Mouse (Mus musculus) intestine, embryonic 16.5 days (tissue): ENCODE data around the gene Smarcb1. TPM values are rescaled to one million over a fixed set of nuclear protein-coding genes. Genes with fewer than 3 reads are reported as not detected.
"Not testable (repeated sequence)": the region's sequence is repeated elsewhere in the genome, so short reads cannot be mapped to it uniquely, and the experiment has no call there.

Experiments used
- ATAC-seq: fragments of 200-750 bp; cut with Nextera tagmentation; 2 replicates; pipeline ENCODE4 v1.8.0; 2017; ENCODE audit warnings: moderate TSS enrichment, moderate library complexity
- H3K27ac ChIP-seq: fragments of 300-500 bp; sonication (generic); 2 replicates; pipeline ENCODE4 v1.5.1; 2014; ENCODE audit warnings: mild to moderate bottlenecking, low read length
- H3K27me3 ChIP-seq: fragments of 300-500 bp; sonication (generic); replicated peaks from 2 replicates; pipeline ENCODE4 v1.6.1; 2014; ENCODE audit warnings: low read length, control low read depth, mixed read lengths; ENCODE audit not compliant: control insufficient read depth, insufficient read depth
- H3K36me3 ChIP-seq: fragments of 300-500 bp; sonication (generic); 2 replicates; pipeline ENCODE4 v1.6.1; 2014; ENCODE audit warnings: low read length, control low read depth; ENCODE audit not compliant: control insufficient read depth, insufficient read depth
- H3K4me1 ChIP-seq: fragments of 300-500 bp; sonication (generic); 2 replicates; pipeline ENCODE4 v1.6.1; 2014; ENCODE audit warnings: low read length, control low read depth, mixed read lengths; ENCODE audit not compliant: control insufficient read depth, insufficient read depth
- H3K4me2 ChIP-seq: fragments of 300-500 bp; sonication (generic); 2 replicates; pipeline ENCODE4 v1.6.1; 2014; ENCODE audit warnings: low read depth, low read length, control low read depth
- H3K4me3 ChIP-seq: fragments of 300-500 bp; sonication (generic); 2 replicates; pipeline ENCODE4 v1.5.1; 2014; ENCODE audit warnings: mild to moderate bottlenecking, low read length
- H3K9ac ChIP-seq: fragments of 300-500 bp; sonication (generic); 2 replicates; pipeline ENCODE4 v1.6.1; 2014; ENCODE audit warnings: low read depth, low read length
- H3K9me3 ChIP-seq: fragments of 300-500 bp; sonication (generic); 2 replicates; pipeline ENCODE4 v1.6.1; 2016; ENCODE audit warnings: low read length, control low read depth; ENCODE audit not compliant: control insufficient read depth
- WGBS: fragments of 180-500 bp; shearing (Covaris S2); extraction: QIAGEN DNeasy Blood & Tissue Kit; methylation state at CpG from one replicate; pipeline ENCODE4 v1.1.7; 2014; 5-methylcytosine and 5-hydroxymethylcytosine counted together
- polyA plus RNA-seq: library from polyadenylated mRNA; unstranded; fragments of >200 nt; fragmentation: Nextera tagmentation; extraction: Ambion mirVana; gene quantifications from 2 replicates; pipeline ENCODE4 v1.2.1, GENCODE M21; 2015

The Smarcb1 gene
- polyA plus RNA-seq, 1 experiment from 2014 or later: 171 TPM

GRCm38 (mm10) chr10:75898039-75898564 is 23.3 kb downstream of the Smarcb1 start:
- Histone ChIP-seq H3K4me2 (no peak overlapping the region), H3K9ac (no peak overlapping the region), H3K27ac (no peak overlapping the region), H3K4me3 (no peak overlapping the region), H3K36me3 (peaks cover 25% of the 10 kb centered on the region), H3K27me3 (no peaks in the 10 kb centered on the region), H3K4me1 (peaks cover 5% of the 10 kb centered on the region), H3K9me3 (no peaks in the 10 kb centered on the region)
- no peak for ATAC-seq
- 81% methylated on average over 6 of the region's 6 CpGs for WGBS

GRCm38 (mm10) chr10:75897373-75897772 is 24.0 kb downstream of the Smarcb1 start:
- no peak overlapping the region for H3K9ac ChIP-seq
- no peak for ATAC-seq
- peaks cover 21% of the 10 kb centered on the region for H3K36me3 ChIP-seq
- H3K4me1 ChIP-seq: peaks cover 5% of the 10 kb centered on the region
- 38% methylated on average over 6 of the region's 6 CpGs for WGBS
- no peak overlapping the region for H3K27ac ChIP-seq
- H3K4me2 ChIP-seq: no peak overlapping the region
- H3K27me3 ChIP-seq: no peaks in the 10 kb centered on the region
- H3K4me3 ChIP-seq: no peak overlapping the region
- H3K9me3 ChIP-seq: no peaks in the 10 kb centered on the region

DNA sequence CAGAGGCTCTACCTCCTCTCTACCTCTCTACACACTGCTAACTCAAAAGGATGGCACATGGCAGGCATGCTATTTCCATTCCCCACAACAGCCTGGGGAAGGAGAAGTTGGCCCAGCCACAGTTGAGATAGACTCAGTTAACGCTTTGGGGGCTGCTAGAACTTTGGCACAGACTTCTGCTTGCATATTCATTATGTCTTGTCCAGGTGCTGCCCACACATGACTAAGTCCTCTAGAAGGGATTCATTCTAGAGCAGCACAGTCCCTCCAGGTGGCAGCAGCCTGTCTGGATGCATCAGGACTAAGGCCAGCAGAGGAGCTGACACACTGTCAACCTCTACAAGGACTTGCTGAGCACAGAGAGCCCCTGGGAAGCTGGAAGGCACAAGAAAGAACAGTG is 25.2 kb downstream of the Smarcb1 start:
- 90% methylated on average over 1 of the region's 1 CpGs for WGBS

GRCm38 (mm10) chr10:75895730-75896129 is 25.7 kb downstream of the Smarcb1 start:
- H3K9ac ChIP-seq: no peak overlapping the region
- H3K4me2 ChIP-seq: no peak overlapping the region
- H3K36me3 ChIP-seq: peaks cover 13% of the 10 kb centered on the region
- no peak overlapping the region for H3K4me3 ChIP-seq
- no peaks in the 10 kb centered on the region for H3K27me3 ChIP-seq
- WGBS: 93% methylated on average over 5 of the region's 5 CpGs
- H3K9me3 ChIP-seq: no peaks in the 10 kb centered on the region
- ATAC-seq: no peak
- peaks cover 5% of the 10 kb centered on the region for H3K4me1 ChIP-seq
- H3K27ac ChIP-seq: no peak overlapping the region

More for the DNA sequence above, 25.2 kb downstream of the Smarcb1 start:
- H3K9ac ChIP-seq: no peak overlapping the region
- H3K4me1 ChIP-seq: peaks cover 5% of the 10 kb centered on the region
- H3K4me3 ChIP-seq: no peak overlapping the region
- H3K27me3 ChIP-seq: no peaks in the 10 kb centered on the region
- no peaks in the 10 kb centered on the region for H3K9me3 ChIP-seq
- H3K27ac ChIP-seq: no peak overlapping the region
- H3K4me2 ChIP-seq: no peak overlapping the region
- ATAC-seq: no peak
- H3K36me3 ChIP-seq: peaks cover 14% of the 10 kb centered on the region

DNA sequence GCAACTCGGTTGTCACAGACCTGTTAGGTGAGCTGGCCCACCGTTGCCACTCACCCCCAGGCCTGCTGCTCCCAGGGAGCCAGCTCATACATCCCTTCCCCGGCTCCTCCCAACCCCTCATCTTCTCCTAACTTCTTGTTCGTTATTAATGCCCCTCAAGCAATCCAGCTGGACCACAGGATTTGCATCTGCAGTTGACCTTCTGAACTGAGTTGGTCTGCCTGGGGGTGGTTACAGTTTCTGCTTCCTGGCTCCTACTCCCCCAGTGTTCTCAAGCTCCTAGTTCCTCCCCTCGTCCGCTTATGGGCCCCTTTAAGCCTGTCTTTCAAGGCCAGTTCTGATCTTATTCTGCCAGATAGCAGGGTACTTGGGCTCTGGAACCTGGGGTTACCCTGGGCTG is 26.8 kb downstream of the Smarcb1 start:
- no peak overlapping the region for H3K27ac ChIP-seq
- H3K36me3 ChIP-seq: peaks cover 10% of the 10 kb centered on the region; the same call in 1 of the 2 replicates
- peaks cover 6% of the 10 kb centered on the region for H3K4me1 ChIP-seq
- H3K4me3 ChIP-seq: no peak overlapping the region
- no peak overlapping the region for H3K4me2 ChIP-seq
- H3K9me3 ChIP-seq: no peaks in the 10 kb centered on the region
- no peaks in the 10 kb centered on the region for H3K27me3 ChIP-seq
- H3K9ac ChIP-seq: no peak overlapping the region
- ATAC-seq: no peak
- WGBS: 77% methylated on average over 6 of the region's 6 CpGs

DNA sequence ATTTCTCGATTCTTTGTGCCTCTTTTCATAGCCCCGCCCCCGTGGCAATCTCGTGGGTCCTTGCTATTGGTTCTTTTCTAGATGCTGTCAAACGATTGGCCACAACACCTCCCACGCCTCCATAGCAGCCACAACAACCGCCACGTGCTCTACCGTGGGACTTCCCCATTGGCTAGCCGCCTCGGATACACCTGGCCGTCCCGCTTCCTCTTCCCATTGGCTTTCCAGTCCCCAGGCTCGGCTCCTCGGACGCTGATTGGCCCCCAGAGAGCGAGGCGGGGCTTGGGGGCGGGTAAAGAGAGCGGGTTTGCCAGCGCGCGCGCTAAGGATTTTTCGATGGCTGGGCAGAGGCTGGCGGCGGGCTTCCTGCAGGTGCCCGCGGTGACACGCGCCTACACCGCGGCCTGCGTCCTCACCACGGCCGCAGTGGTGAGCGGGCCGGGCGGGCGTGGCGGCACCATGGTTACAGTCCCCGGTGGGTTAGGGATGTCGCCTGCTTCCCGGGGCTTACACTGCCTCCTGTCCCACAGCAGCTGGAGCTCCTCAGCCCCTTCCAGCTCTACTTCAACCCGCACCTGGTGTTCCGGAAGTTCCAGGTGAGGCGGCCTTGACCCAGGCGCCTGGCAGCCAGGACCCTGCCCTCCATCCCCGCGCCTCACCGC is 28.2 kb downstream of the Smarcb1 start, which contains the start of gene Derl3:
Gene Derl3 (plus strand): TSS at position 325 of the 662 bp plus-strand sequence.
- peak within 1 kb of the TSS; percentile 95 for H3K4me2 ChIP-seq
- H3K4me1 ChIP-seq: peaks cover 11% of the 10 kb centered on the region
- no peak within 1 kb of the TSS for H3K27ac ChIP-seq
- H3K4me3 ChIP-seq: peak within 1 kb of the TSS; percentile 52
- H3K27me3 ChIP-seq: no peaks in the 10 kb centered on the region
- WGBS: 1% methylated on average over 51 of the region's 51 CpGs
- H3K36me3 ChIP-seq: peaks cover 10% of the 10 kb centered on the region; the same call in 1 of the 2 replicates
- peak; percentile 100 for ATAC-seq
- H3K9me3 ChIP-seq: no peaks in the 10 kb centered on the region
- H3K9ac ChIP-seq: peak within 1 kb of the TSS; percentile 63

- Histone ChIP-seq H3K9ac (no peak overlapping the region), H3K36me3 (no peaks in the 10 kb centered on the region)
- 47% methylated on average over 8 of the region's 8 CpGs for WGBS
Observed at GRCm38 (mm10) chr10:75889406-75890153, 31.8 kb downstream of the Smarcb1 start.

DNA sequence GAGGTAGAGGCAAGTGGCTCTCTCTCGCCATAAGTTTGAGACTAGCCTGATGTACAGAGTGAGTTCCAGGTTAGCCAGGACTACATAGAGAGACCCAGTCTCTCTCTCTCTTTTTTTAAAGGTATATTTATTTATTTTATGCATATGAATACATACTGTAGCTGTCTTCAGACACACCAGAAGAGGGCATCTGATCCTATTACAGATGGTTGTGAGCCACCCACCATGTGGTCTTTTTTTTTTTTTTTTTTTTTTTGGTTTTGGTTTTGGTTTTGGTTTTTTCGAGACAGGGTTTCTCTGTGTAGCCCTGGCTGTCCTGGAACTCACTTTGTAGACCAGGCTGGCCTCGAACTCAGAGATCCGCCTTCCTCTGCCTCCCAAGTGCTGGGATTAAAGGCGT is 33.9 kb downstream of the Smarcb1 start:
- H3K9ac ChIP-seq, ATAC-seq, H3K4me3 ChIP-seq, H3K9me3 ChIP-seq, H3K36me3 ChIP-seq, H3K27ac ChIP-seq, H3K27me3 ChIP-seq, H3K4me2 ChIP-seq: not testable (repeated sequence)
- peaks cover 12% of the 10 kb centered on the region for H3K4me1 ChIP-seq
- 89% methylated on average over 5 of the region's 5 CpGs for WGBS

More at GRCm38 (mm10) chr10:75889406-75890153, 31.8 kb downstream of the Smarcb1 start:
- no peak overlapping the region for H3K4me3 ChIP-seq
- H3K27ac ChIP-seq: no peak overlapping the region
- H3K4me2 ChIP-seq: no peak overlapping the region
- ATAC-seq: no peak
- peaks cover 11% of the 10 kb centered on the region for H3K4me1 ChIP-seq
- no peaks in the 10 kb centered on the region for H3K27me3 ChIP-seq
- no peaks in the 10 kb centered on the region for H3K9me3 ChIP-seq

DNA sequence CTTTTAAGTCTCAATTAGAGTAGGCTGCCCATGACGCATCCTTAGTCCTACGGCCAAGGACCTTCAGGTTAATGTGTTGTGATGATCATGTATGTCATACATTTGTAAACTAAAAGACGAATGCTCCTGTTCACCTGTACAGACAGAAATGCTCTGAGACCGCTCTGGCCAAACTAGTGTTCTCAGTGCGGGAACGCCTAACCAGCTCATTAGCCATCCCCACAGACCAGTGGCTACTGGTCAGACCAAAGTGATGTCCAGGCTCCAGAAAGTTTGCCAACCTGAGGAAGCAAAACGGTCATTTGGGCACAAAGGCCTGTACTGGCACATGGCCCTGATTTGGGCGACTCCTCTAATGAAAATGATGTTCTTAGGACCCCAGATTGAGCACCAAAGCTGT is 36.7 kb downstream of the Smarcb1 start:
- Histone ChIP-seq H3K27ac (no peak overlapping the region), H3K4me1 (peaks cover 13% of the 10 kb centered on the region), H3K4me2 (no peak overlapping the region), H3K9me3 (no peaks in the 10 kb centered on the region), H3K9ac (no peak overlapping the region), H3K36me3 (no peaks in the 10 kb centered on the region), H3K27me3 (no peaks in the 10 kb centered on the region), H3K4me3 (no peak overlapping the region)
- ATAC-seq: no peak
- 88% methylated on average over 8 of the region's 8 CpGs for WGBS
